Mouse (Mus musculus) T-cell, adult 66 days (primary cell): ENCODE data around the gene Ubtd1. TPM values are rescaled to one million over a fixed set of nuclear protein-coding genes. Genes with fewer than 3 reads are reported as not detected.

Experiments used
- total RNA-seq, 2 experiments: library from RNA; stranded (reverse); gene quantifications; 3 replicates in 1 of 2; 4 replicates in 1 of 2; pipeline ENCODE4 v1.2.4; 2023

The Ubtd1 gene
- 1 to 10 TPM; 8.2 to 9.1 TPM for total RNA-seq

GRCm38 (mm10) chr19:41981595-41981927 is at the start of gene Ubtd1:
Gene Ubtd1, plus strand, starts transcription at chr19:41981763.

GRCm38 (mm10) chr19:41933179-41934086 is 48.1 kb upstream of the Ubtd1 start, which contains the start of the genes Exosc1 and Zdhhc16:
Gene Exosc1, minus strand, starts transcription at chr19:41933423.
Gene Zdhhc16, plus strand, starts transcription at chr19:41933480.

GRCm38 (mm10) chr19:41980819-41981594 is 556 bp upstream of the Ubtd1 start, which contains the start of gene Mms19:
Gene Mms19, minus strand, starts transcription at chr19:41981157.

GRCm38 (mm10) chr19:42035456-42036248 is 54.1 kb downstream of the Ubtd1 start, which contains the start of gene Ankrd2:
Gene Ankrd2, plus strand, starts transcription at chr19:42036000.

GRCm38 (mm10) chr19:42045269-42046102 is 63.9 kb downstream of the Ubtd1 start, which contains the start of gene Hoga1:
Gene Hoga1, plus strand, starts transcription at chr19:42045610.

GRCm38 (mm10) chr19:42051948-42052347 is 70.4 kb downstream of the Ubtd1 start, which contains the start of gene 4933411K16Rik:
Gene 4933411K16Rik, plus strand, starts transcription at chr19:42052248.

Other genes with a start within 250 kb of the Ubtd1 start
- not detected for gene Slit1, start 238.1 kb upstream of the Ubtd1 start, total RNA-seq
- 1 to 10 TPM; 2.2 to 2.7 TPM for gene Arhgap19, start 179.7 kb upstream of the Ubtd1 start, total RNA-seq
- 10 to 100 TPM; 53.0 to 53.4 TPM for gene Frat1, start 151.8 kb upstream of the Ubtd1 start, total RNA-seq
- gene Frat2, start 133.6 kb upstream of the Ubtd1 start, total RNA-seq = 100 to 1,000 TPM; 107 to 120 TPM
- gene Rrp12, start 85.6 kb upstream of the Ubtd1 start, total RNA-seq = 10 to 100 TPM; 28.4 to 31.6 TPM
- 10 to 100 TPM; 54.0 to 58.5 TPM for gene Pgam1, start 69.8 kb upstream of the Ubtd1 start, total RNA-seq
- 10 to 100 TPM; 47.2 to 54.1 TPM for gene Exosc1, start 48.3 kb upstream of the Ubtd1 start, total RNA-seq
- 10 to 100 TPM; 38.3 to 47.9 TPM for gene Zdhhc16, start 48.3 kb upstream of the Ubtd1 start, total RNA-seq
- gene Mms19, start 606 bp upstream of the Ubtd1 start, total RNA-seq = 100 to 1,000 TPM; 101 to 136 TPM
- not detected for gene Ankrd2, start 54.2 kb downstream of the Ubtd1 start, total RNA-seq
- gene Hoga1, start 63.8 kb downstream of the Ubtd1 start, total RNA-seq = under 1 TPM in 1 of 2 experiments, not detected in 1; 0.32 TPM
- gene 4933411K16Rik, start 70.5 kb downstream of the Ubtd1 start, total RNA-seq = not detected
- gene Morn4, start 104.6 kb downstream of the Ubtd1 start, total RNA-seq = under 1 TPM in 1 of 2 experiments, not detected in 1; 0.29 TPM
- 10 to 100 TPM; 40.9 to 47.4 TPM for gene Pi4k2a, start 108.7 kb downstream of the Ubtd1 start, total RNA-seq
- gene Avpi1, start 147.3 kb downstream of the Ubtd1 start, total RNA-seq = 1 to 10 TPM; 6.5 to 6.9 TPM
- gene Marveld1, start 165.6 kb downstream of the Ubtd1 start, total RNA-seq = 10 to 100 TPM; 14.6 to 15.8 TPM
- gene Zfyve27, start 182.2 kb downstream of the Ubtd1 start, total RNA-seq = 10 to 100 TPM; 71.5 to 75.2 TPM
- not detected for gene Sfrp5, start 220.5 kb downstream of the Ubtd1 start, total RNA-seq